Mouse (Mus musculus): ENCODE measurements around the gene Wnt16.

DNA sequence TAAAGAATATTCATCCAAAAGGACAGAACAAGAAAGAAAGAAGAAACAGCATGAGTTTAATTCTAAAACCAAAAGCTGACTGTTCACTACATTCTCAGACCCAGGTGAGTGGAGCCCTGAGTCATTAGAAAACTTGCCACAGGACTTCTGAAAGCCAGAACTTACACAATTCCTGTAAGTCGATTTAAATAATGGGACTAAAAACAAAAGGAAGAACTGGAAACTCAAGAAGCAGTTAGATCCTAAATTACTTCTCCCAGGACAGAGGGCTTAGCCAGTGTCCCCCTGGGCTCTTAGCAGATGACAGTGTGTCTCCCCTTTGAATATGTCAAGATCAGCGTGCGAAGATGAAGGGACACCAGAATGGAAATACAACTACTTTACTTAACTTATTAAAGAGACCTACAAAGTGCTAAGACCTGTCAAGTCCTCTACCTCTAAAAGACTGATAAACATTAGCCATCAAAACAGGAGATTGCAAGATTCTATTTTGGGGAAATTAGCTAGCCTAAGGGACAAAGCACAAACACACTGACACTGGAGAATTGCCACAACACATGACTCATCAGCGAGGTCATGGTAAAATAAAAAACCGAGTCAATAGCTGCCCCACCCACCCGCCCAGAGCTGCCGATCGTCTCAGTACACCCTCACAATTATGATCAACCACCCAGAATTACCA is 18.0 kb upstream of the Wnt16 start:
- TF ChIP-seq POLR2A (IDR thresholded peaks at IDR 0.05; ENCODE audit: extremely low read depth, insufficient read depth, low read length) (no peak), CTCF (IDR thresholded peaks at IDR 0.05; ENCODE audit: low read depth, low read length) (no peak)

Data from liver, adult 2 months (tissue).